Mouse (Mus musculus) adrenal gland, postnatal 10 days (tissue): Measurements from ENCODE around the gene Lenep. TPM values are rescaled to one million over a fixed set of nuclear protein-coding genes. Genes with fewer than 3 reads are reported as not detected.
A peak's percentile ranks its signal among the peaks of the same experiment; 100 is the strongest.
"Not testable (repeated sequence)": the region's sequence is repeated elsewhere in the genome, so short reads cannot be mapped to it uniquely, and the experiment has no call there.

ENCODE experiments used
- DNase-seq: peaks from one replicate; pipeline ENCODE4 v3.0.0; 2021; ENCODE audit warnings: mixed read lengths
- long read RNA-seq, 2 experiments: library from polyadenylated mRNA; stranded (forward); transcript quantifications; one replicate each; pipeline ENCODE4 v2.0.0; 2021
- total RNA-seq, 2 experiments: library from RNA; stranded (reverse); gene quantifications; 2 replicates each; pipeline ENCODE4 v1.2.3; 2021

Lenep gene
- under 1 TPM in 1 of 2 experiments, not detected in 1; 0.24 TPM for total RNA-seq
- long read RNA-seq, experiment 1, partial matches to known transcripts, result 0 of 4 reads
- long read RNA-seq, experiment 1, other reads (novel, unspliced or antisense), result 0 of 4 reads
- long read RNA-seq, experiment 2, partial matches to known transcripts, result 0 of 3 reads
- long read RNA-seq, experiment 2, other reads (novel, unspliced or antisense), result 0 of 3 reads

DNA sequence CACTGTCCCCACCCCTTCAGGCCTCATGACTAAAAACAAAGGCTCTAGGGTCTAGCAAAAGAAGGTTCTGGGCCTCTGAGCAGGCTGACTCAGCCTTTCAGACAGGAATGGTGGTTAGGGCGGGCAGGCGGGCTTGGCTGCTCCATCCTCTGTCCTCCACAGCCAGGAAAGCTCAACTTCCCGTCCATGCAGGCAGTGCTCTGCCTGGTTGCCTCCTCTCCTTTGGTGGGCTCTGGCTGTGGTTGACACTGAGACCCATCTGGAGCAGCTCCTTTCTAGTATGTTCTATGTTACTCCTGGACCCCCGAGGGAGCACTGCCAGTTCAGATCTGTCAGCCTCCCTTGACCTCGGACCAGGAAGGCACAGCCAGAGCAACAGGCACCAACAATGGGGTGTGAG lies at the start of gene Lenep:
Gene Lenep (minus strand): TSS at position 101 of the 400 bp plus-strand sequence.
- DNase-seq, result no peak

GRCm38 (mm10) chr3:89451916-89452315 lies 49.3 kb upstream of the Lenep start:
- no peak for DNase-seq

DNA sequence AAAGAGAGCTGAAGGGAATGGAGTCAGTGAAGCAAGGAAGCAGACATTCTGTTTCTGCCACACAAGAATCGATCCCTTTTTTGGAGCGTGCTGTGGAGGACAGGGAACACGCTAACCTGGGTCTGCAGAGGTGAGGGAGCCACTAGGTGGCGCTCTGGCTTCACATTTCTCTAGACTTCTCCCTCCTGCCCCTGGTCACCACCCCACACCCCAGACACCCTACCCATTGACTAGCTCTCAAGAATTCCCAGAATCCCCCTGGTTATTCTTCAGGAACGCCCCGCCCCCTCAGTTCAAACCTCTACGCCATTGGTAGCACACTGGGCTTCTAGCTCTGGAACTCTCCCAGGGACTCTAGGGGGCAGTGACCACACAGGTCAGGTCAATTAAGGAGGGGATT lies 46.9 kb upstream of the Lenep start:
- peak; percentile 81 for DNase-seq

DNA sequence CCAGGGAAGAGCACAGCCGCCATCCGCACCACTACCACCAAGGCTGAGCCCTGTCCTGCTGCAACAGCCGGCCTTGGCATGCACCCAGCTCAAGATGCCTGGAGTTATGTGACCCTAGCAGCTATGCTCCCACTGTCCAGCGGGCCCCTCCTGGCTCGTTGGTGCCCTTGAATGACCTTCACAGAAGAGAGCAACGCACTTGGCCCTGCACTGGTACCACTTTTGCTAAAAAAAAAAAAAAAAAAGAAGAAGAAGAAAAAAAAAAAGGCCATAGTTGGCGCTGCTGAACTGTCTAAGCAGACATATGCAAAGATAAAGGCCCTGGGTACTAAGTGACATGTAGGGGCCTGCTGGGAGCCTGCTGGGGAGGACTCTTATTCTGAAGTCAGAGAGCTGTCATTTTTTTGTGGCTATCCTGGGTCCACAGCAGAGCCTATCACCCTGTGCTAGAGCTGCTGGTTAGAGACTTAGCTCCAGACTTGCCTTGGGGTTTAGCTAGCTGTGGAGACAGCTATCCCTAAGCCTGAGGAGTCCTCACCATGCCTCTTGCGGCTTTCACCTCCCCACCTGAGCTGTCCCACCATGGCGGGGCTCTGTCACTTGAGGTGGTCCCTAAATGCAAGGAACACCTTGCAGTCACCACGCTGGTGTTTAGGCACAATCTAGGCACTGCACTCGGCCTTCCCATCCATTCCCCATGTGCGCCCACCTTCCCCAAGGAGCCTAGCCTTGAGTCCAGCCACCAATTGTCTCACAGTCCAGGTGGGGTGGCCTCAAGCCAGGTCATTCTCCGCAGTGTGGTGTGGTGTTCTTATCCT lies 46.3 kb upstream of the Lenep start:
- peak; percentile 83 for DNase-seq

GRCm38 (mm10) chr3:89440691-89441090 lies 38.1 kb upstream of the Lenep start:
- DNase-seq, result peak; percentile 64

DNA sequence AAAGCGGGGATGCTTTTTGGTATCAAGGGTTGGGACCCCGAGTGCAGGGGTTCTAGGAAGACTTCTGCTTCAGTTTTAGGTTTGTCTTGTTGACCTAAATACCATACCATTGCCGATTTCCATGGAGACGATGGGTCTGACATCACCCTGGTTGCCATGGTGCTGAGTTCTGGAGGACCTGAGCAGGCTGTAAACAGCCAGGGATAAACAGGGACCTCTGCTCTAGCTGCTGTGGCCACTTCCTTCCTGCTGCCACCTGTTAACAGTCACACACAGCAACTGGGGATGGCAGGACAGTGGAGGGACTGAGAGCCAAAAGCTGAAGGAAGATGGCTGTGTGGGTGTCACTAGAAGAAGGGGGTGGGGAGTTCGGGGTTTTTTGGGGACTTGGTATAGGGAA lies 34.7 kb upstream of the Lenep start:
- peak; percentile 40 for DNase-seq

GRCm38 (mm10) chr3:89436176-89437113 lies 33.9 kb upstream of the Lenep start, which contains the start of gene Pbxip1:
Gene Pbxip1 (plus strand): TSS chr3:89436706.
- DNase-seq, result peak; percentile 79

DNA sequence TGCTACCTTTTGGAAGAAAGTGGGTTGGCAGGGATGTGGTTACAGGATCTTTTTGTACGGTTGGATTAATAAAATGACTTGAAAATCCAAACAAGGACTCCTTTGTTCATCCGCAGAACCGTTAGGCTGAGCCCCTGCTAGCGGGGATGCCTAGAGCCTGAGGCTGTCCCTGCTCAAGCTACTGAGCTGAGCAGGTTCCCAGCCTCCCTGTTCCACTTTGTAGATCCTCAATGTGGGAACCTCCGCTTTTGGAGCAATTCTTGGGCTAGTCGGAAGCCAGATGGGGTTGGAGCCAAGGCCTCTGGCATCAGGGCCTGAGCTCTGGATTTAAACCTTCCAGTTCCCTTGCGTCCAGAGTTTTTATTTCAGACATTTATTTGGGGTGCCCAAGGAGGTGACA lies 32.4 kb upstream of the Lenep start:
- no peak for DNase-seq

DNA sequence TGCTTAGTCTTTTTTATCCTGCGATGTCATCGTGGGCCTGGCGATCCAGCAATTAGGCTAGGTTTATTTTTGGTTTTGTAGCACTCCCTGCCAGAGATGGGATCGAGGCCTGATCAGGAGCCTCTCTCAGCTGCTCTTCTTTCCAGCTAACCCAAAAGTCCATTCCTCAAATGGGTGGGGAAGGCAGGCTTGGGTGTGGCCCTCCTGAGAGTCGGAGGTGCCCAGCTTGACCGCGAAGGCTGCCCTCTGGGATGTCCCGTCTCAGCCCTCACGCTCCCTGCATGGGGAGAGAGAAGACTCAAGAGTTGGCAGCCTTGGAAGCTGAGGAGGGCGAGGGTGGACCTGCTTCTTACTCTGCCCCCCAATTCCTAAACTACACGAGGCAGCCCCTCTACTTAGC lies 31.9 kb upstream of the Lenep start:
- DNase-seq, result no peak

GRCm38 (mm10) chr3:89432606-89433005 lies 30.0 kb upstream of the Lenep start:
- no peak for DNase-seq

DNA sequence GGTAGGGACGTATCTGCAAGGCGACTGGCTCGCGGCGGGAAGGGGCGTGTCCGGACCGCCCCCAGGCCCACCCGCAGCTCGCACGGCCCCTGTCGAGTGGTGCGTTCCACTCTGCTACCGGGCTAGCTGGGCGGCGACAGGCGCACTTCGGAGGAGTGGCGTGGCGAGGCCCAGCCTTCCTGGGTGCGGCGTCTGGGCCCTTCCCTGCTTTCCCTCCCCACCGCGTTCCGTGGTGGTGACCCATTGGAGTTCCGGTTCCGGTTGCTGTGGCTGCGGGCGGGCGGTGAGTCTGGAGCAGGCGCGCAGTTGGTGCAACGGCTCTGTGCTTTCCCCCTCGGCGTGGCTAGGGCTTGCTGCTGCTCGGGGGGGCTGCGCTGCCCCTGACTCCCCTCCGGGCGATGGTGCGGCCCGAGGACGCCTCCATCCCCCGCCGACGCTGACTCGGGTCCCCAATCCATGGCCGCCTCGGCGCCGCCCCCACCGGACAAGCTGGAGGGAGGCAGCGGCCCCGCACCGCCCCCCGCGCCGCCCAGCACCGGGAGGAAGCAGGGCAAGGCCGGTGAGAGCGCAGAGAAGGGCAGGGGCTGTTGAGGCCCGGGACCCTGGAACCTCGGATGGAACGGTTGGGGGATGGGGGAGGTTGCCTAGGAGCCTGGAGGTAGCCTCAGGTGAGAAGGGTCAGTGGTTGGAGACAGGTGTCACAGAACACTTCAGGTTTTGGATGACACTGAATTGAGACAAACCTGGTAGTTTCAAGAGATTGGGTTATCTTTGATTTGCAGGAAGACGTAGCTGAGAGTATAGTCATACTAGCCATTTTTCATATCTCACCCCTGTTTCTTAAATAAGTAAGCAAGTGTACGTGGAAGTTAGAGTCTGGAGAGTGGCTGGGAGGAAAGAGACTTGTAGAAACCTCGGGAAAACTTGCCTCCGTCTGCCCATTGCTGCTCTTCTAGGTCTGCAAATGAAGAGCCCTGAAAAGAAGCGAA lies 27.9 kb upstream of the Lenep start, which contains the start of gene Pygo2:
Gene Pygo2 (plus strand): TSS at position 44 of the 989 bp plus-strand sequence.
- DNase-seq, result peak; percentile 97

GRCm38 (mm10) chr3:89429021-89429420 lies 26.4 kb upstream of the Lenep start:
- DNase-seq, result not testable (repeated sequence)

DNA sequence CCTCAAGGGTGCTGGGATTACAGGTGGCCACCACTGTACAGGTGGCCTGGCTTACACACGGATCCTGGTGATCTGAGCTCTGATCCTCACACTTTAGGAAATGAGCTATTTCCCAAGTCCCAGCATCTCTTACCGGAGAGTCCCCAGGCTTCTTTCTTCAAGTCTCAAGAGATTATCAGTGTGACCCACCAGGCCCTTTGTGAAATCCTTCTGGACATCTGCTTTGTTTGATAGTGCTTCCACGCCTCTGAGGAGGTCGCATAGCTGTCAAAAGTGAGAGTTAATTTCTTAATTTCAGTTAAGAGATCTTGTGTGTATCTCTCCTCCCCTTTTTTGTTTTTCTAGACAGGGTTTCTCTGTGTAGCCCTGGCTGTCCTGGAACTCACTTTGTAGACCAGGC lies 23.3 kb upstream of the Lenep start:
- no peak for DNase-seq

DNA sequence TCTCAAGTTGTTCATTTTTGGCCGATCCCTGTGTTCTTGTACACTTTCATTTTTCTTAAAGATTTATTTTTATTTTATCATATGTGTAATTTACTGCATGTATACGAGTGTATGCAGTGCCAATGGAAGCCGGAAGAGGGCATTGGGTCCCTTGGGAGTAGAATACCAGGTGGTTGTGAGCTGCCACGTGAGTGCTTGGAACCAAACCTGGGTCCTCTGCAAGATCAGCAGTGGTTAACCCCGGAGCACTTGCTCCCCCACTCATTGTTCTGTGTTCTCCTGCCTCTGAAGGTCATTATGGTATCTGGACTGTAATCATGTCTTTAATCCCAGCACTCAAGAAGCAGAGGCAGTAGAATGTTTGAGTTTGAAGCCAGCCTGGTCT lies 22.5 kb upstream of the Lenep start:
- no peak for DNase-seq

GRCm38 (mm10) chr3:89424416-89425140 lies 22.0 kb upstream of the Lenep start:
- no peak for DNase-seq

- DNase-seq, result no peak
These were observed 20.1 kb upstream of the Lenep start for GRCm38 (mm10) chr3:89422556-89423205.

GRCm38 (mm10) chr3:89421810-89422473 lies 19.3 kb upstream of the Lenep start:
- peak; percentile 24 for DNase-seq

- peak; percentile 87 for DNase-seq
These were observed 18.6 kb upstream of the Lenep start for GRCm38 (mm10) chr3:89421002-89421774.

GRCm38 (mm10) chr3:89420421-89420820 lies 17.8 kb upstream of the Lenep start:
- no peak for DNase-seq
